Mouse (Mus musculus) cerebellum, adult 2 months (tissue): ENCODE measurements around the gene 5530401A14Rik. TPM values are rescaled to one million over a fixed set of nuclear protein-coding genes. Genes with fewer than 3 reads are reported as not detected.

Source experiments
- DNase-seq, 2 experiments: peaks; one replicate each; pipeline ENCODE4 v3.0.0; 2021
- H3K27ac ChIP-seq: fragments of 200-500 bp; 2 replicates; pipeline ENCODE4 v1.5.1; 2012; ENCODE audit warnings: low read length, control low read depth, inconsistent platforms; ENCODE audit not compliant: insufficient read depth
- H3K27me3 ChIP-seq: fragments of 200-500 bp; 2 replicates; pipeline ENCODE4 v1.6.1; 2012; ENCODE audit warnings: inconsistent platforms, mild to moderate bottlenecking, low read length, moderate library complexity; ENCODE audit not compliant: control insufficient read depth, insufficient read depth
- H3K4me1 ChIP-seq: fragments of 200-500 bp; 2 replicates; pipeline ENCODE4 v1.6.1; 2011; ENCODE audit warnings: low read length; ENCODE audit not compliant: control insufficient read depth, insufficient read depth
- H3K4me3 ChIP-seq: fragments of 200-500 bp; replicated peaks from 2 replicates; pipeline ENCODE3; 2011; ENCODE audit warnings: mild to moderate bottlenecking, low read depth, low read length, control low read depth; ENCODE audit not compliant: insufficient read depth
- CTCF ChIP-seq: fragments of 200-500 bp; IDR thresholded peaks from 2 replicates; pipeline ENCODE4 v1.5.1; 2011; ENCODE audit warnings: low read depth, mild to moderate bottlenecking, control low read depth, low read length, moderate library complexity, borderline replicate concordance; ENCODE audit not compliant: insufficient read depth
- POLR2A ChIP-seq: fragments of 200-500 bp; IDR thresholded peaks from 2 replicates; pipeline ENCODE4 v1.6.1; 2011; ENCODE audit warnings: low read length, control low read depth, borderline replicate concordance; ENCODE audit not compliant: insufficient read depth
- WGBS: fragments of 180-500 bp; shearing (Covaris S2); methylation state at CpG from one replicate; pipeline ENCODE4 v1.1.7; 2018; 5-methylcytosine and 5-hydroxymethylcytosine counted together
- polyA plus RNA-seq: library from polyadenylated mRNA; depleted of rRNA; stranded (reverse); fragments of >200 nt; gene quantifications from 2 replicates; pipeline ENCODE4 v1.2.3, GENCODE M21; 2012

The 5530401A14Rik gene
- polyA plus RNA-seq, 1 experiment: not detected

- Histone ChIP-seq H3K4me1 (no peaks in the 10 kb centered on the region), H3K27ac (no peak overlapping the region), H3K27me3 (no peaks in the 10 kb centered on the region; the same call in 1 of the 2 replicates), H3K4me3 (no peak overlapping the region)
- no peak for TF ChIP-seq CTCF
- TF ChIP-seq POLR2A: no peak
- no peak for DNase-seq
- 88% methylated on average over 5 of the region's 5 CpGs for WGBS
Measured at GRCm38 (mm10) chr11:81909397-81909894, 49.0 kb downstream of the 5530401A14Rik start.

- no peak overlapping the region for H3K27ac ChIP-seq
- H3K27me3 ChIP-seq: no peaks in the 10 kb centered on the region
- TF ChIP-seq CTCF (no peak), POLR2A (no peak)
- H3K4me1 ChIP-seq: no peaks in the 10 kb centered on the region
- DNase-seq: no peak
- no peak overlapping the region for H3K4me3 ChIP-seq
- WGBS: 87% methylated on average over 4 of the region's 4 CpGs
Measured at GRCm38 (mm10) chr11:81913071-81913470, 52.6 kb downstream of the 5530401A14Rik start.

- no peak overlapping the region for H3K27ac ChIP-seq
- no peak overlapping the region for H3K4me3 ChIP-seq
- H3K4me1 ChIP-seq: no peaks in the 10 kb centered on the region
- TF ChIP-seq POLR2A (no peak), CTCF (no peak)
- no peaks in the 10 kb centered on the region for H3K27me3 ChIP-seq
- no peak for DNase-seq
- WGBS: 67% methylated on average over 6 of the region's 6 CpGs
Measured at GRCm38 (mm10) chr11:81915501-81915900, 55.0 kb downstream of the 5530401A14Rik start.

GRCm38 (mm10) chr11:81923096-81923495 is 62.6 kb downstream of the 5530401A14Rik start:
- H3K27me3 ChIP-seq: no peaks in the 10 kb centered on the region
- no peaks in the 10 kb centered on the region for H3K4me1 ChIP-seq
- WGBS: 91% methylated on average over 2 of the region's 2 CpGs
- no peak for TF ChIP-seq POLR2A
- no peak for TF ChIP-seq CTCF
- no peak overlapping the region for H3K27ac ChIP-seq
- DNase-seq: no peak
- no peak overlapping the region for H3K4me3 ChIP-seq

- Histone ChIP-seq H3K4me1 (no peaks in the 10 kb centered on the region), H3K4me3 (no peak overlapping the region), H3K27me3 (no peaks in the 10 kb centered on the region), H3K27ac (no peak overlapping the region)
- TF ChIP-seq POLR2A (no peak), CTCF (no peak)
- WGBS: 94% methylated on average over 4 of the region's 4 CpGs
- DNase-seq: no peak
Measured at GRCm38 (mm10) chr11:81923626-81924025, 63.2 kb downstream of the 5530401A14Rik start.

GRCm38 (mm10) chr11:81926393-81926792 is 65.9 kb downstream of the 5530401A14Rik start:
- no peak for DNase-seq
- H3K4me1 ChIP-seq: no peaks in the 10 kb centered on the region
- H3K27me3 ChIP-seq: no peaks in the 10 kb centered on the region
- H3K4me3 ChIP-seq: no peak overlapping the region
- no peak for TF ChIP-seq POLR2A
- no peak for TF ChIP-seq CTCF
- no peak overlapping the region for H3K27ac ChIP-seq

GRCm38 (mm10) chr11:81937516-81937915 is 77.0 kb downstream of the 5530401A14Rik start:
- Histone ChIP-seq H3K27ac (no peak overlapping the region), H3K4me3 (no peak overlapping the region), H3K4me1 (no peaks in the 10 kb centered on the region), H3K27me3 (no peaks in the 10 kb centered on the region)
- no peak for DNase-seq
- 63% methylated on average over 1 of the region's 1 CpGs for WGBS
- TF ChIP-seq CTCF: no peak
- TF ChIP-seq POLR2A: no peak

GRCm38 (mm10) chr11:81940988-81941387 is 80.5 kb downstream of the 5530401A14Rik start:
- 36% methylated on average over 1 of the region's 1 CpGs for WGBS
- peak; percentile 39 for TF ChIP-seq CTCF
- TF ChIP-seq POLR2A: no peak
- H3K4me3 ChIP-seq: no peak overlapping the region
- H3K27me3 ChIP-seq: no peaks in the 10 kb centered on the region
- H3K27ac ChIP-seq: no peak overlapping the region
- peak; percentile 6 to 13 for DNase-seq
- H3K4me1 ChIP-seq: no peaks in the 10 kb centered on the region
